Mouse (Mus musculus): Measurements from ENCODE around the gene Gm14214.

Gene Gm14214

GRCm38 (mm10) chr2:154723473-154723872 is 46.4 kb downstream of the Gm14214 start:
- DNase-seq, result no peak

- DNase-seq, result no peak
These were observed 49.5 kb downstream of the Gm14214 start for GRCm38 (mm10) chr2:154720315-154720714.
